Mouse (Mus musculus) kidney, postnatal 10 days (tissue): ENCODE data around the gene Lpin2.

Experiments
- DNase-seq: peaks from one replicate; pipeline ENCODE4 v3.0.0; 2021; ENCODE audit warnings: mixed read lengths

Lpin2 gene

GRCm38 (mm10) chr17:71233210-71233609 is 50.9 kb downstream of the Lpin2 start:
- no peak for DNase-seq

DNA sequence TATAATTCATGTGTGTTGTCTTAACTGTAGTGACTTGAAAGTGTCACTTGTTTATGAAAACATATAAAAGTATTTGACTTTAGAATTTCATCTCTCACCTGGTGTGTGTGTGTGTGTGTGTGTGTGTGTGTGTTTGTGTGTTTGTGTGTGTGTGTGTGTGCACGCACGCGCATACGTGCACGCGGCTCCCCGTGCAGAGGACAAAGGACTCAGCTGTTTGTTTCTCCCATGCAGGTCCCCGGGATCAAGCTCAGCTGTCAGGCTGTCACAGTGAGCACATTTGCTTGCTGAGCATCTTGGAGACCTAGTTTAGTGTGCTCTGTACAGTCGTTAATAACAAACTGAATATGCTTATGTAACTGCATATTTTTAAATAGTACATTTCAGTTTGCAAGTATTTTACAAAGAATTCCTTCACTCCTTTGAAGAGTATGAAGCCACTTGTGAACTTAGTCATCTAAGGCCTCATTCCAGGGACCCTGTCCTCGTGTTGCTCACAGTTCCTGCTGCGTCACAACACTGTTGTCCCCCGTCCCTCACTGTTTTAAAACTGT is 51.8 kb downstream of the Lpin2 start:
- no peak for DNase-seq

GRCm38 (mm10) chr17:71235229-71235958 is 53.0 kb downstream of the Lpin2 start:
- DNase-seq = no peak

DNA sequence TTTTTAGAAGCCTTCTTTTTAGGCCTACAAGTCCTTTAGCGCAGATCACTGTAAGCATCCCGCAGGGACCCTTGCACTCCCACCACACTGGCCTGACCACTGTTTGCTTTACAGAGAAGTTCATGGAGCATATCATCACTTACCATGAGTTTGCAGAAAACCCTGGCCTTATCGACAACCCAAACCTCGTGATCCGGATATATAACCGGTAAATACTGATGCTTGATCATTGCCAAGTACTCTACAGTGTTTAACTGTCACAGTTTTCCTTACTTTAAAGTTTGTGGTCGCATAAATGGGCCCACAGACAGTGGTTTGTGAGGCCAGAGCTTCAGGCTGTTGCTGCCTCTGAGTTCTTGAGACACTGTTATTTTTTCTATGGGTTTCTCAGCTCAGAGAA is 56.1 kb downstream of the Lpin2 start:
- no peak for DNase-seq

DNA sequence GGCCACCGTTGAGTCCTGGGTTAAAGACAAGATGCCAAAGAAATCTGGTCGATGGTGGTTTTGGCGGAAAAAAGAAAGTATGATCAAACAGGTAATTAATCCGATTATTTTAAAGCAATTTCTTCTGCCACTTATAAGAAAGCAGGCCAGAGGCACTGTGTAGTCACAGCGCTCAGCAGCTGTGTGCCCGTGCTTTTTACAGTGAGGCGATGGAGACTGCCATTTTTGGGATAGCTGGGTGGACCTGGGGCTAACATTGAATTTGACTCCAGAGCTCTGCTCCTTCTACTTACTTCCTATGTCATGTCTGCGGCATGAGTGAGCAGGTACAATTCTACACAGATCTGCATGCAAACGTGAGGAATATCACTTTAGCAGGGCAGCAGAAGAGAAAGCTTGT is 58.5 kb downstream of the Lpin2 start:
- DNase-seq = no peak

GRCm38 (mm10) chr17:71242666-71243065 is 60.3 kb downstream of the Lpin2 start:
- no peak for DNase-seq

DNA sequence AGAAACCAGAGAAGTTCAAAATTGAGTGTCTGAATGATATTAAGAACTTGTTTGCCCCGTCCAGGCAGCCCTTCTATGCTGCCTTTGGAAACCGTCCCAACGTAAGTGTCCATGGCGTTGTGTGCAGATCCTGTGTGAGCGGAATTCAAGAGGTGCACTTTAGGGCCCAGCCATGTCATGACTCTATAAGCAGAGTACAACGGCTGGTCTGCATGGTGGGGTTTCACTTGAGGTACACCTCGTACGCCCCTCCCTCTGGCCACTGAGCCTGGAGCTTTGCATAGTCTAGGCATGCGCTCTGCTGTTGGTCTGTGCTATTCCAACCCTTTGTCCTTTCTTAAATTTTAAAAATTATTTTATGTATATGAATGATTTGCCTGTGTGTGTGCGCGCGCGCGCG is 62.8 kb downstream of the Lpin2 start:
- DNase-seq = no peak

- no peak for DNase-seq
Observed at GRCm38 (mm10) chr17:71246022-71246421, 63.7 kb downstream of the Lpin2 start.

DNA sequence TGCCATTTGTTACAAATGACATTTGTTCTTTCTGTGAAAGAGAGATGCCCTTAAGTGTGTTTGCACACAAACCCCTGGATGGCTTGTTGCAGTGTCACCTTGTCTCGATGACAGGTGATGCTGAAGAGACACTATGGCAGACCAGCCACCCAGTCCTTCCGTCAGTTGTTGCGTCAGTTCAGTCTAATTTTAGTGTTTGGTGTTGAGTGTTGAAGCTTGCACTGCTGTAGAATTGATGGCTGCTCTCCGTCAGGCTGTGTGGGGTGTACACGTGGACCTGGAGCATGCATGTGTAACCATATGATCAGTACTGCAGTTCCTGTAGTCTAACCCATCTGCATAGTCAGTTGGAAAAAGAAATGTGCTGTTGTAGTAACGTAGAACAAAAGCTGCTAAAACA is 66.6 kb downstream of the Lpin2 start:
- no peak for DNase-seq

DNA sequence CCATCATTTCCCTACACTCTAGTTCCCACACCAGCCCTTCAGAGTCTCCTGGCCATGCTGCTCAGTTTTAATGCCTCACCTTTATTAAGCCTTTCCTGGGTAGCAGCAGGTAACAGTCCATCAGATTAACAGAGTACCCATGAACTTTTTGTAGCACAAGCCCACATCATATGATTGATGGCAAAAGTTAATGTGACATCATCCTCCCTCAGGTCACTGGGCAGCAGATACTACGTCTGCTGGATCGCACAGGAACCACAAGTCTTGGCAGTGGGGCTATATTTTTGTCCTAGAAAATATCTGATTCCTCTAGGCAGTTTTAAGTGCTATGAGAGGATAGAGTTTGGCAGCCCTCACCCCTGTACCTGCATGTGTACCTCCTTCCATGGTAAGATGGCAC is 67.7 kb downstream of the Lpin2 start:
- DNase-seq = no peak

- peak; percentile 38 for DNase-seq
Observed at GRCm38 (mm10) chr17:71250819-71251600, 68.7 kb downstream of the Lpin2 start.

DNA sequence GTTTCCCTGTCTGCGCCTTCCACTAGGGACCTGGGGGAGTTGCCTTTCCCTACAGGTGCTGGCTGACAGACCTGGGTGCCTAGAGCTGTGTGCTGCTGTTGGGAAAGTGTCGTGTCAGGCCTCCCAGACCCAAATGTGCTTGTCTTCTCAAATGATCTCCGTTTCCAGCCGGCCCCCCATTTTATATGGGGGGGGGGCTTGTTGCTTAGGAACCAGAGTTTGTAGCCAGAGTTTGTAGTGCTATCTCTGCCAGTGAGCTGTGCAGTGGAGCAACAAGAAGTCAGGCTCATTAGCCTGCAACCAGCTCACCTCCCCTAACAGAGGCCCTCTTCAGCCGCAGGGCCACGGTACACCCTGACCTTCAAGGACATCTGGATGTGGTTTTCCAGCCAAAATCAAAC is 69.2 kb downstream of the Lpin2 start:
- peak; percentile 31 for DNase-seq

GRCm38 (mm10) chr17:71252101-71252500 is 69.7 kb downstream of the Lpin2 start:
- DNase-seq = no peak

DNA sequence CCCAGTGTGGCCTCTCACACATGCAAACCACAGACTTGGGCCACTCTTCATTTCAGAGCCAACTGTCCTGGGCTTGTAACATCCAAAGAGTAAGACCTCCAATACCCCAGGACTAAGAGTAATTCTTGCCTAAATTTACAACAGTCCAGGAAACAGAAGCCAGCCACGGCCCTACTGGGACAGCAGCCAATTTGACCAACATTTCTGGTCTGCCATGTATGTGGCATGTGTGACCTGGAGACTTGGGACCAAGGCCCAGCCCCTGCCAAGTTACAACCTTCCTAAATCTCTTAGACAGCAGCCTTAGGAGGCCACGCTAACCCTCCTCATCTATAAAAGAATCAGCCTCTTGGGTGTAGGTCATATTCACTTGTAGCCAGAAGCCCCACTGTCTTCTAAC is 71.0 kb downstream of the Lpin2 start:
- peak; percentile 24 for DNase-seq

GRCm38 (mm10) chr17:71254106-71254505 is 71.7 kb downstream of the Lpin2 start:
- DNase-seq = peak; percentile 38

DNA sequence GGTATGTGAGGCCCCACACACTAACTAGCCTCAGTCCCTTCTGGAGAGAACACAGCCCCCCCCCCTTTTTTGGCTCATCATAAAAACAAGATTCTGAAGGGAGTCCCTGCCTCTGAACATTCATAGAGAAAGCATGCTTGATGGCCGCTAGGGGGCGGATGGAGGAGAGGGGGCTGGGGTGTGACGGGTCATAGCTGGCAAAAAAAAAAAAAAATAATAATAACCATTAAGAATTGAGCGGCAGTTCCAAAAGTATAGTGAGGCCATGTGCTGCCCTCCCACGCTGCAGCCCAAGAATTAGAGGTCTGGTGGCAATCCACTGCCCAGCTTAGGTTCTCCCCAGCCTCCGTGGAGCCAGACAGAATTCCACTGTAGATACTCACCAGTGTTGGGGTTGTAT is 72.4 kb downstream of the Lpin2 start:
- peak; percentile 51 for DNase-seq

DNA sequence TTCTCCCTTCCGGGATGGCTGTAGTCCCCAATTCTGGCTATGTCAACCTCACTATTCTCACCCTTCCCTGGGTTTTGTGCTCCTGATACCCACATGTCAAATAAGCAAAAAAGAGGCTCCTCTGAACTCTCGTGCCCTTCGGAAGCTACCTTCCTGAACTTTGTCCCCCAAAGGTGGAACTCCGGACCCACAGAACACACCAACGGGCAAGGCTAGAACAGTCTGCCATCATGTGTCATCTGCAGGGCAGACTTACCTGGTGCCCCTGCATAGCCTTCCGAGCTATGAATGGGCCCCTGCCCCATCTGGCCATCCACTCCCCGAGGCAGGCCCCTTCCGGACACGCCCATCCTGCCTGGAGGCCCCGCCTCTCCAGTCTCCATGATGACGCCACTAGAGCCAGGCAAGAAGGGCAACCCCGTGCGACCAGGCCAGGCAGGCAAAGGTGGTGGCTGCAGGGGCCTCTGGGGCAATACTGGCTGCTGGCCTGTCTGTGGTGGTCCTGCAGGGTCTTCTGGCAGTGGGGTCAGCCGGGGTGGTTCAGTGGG is 73.8 kb downstream of the Lpin2 start:
- DNase-seq = no peak

DNA sequence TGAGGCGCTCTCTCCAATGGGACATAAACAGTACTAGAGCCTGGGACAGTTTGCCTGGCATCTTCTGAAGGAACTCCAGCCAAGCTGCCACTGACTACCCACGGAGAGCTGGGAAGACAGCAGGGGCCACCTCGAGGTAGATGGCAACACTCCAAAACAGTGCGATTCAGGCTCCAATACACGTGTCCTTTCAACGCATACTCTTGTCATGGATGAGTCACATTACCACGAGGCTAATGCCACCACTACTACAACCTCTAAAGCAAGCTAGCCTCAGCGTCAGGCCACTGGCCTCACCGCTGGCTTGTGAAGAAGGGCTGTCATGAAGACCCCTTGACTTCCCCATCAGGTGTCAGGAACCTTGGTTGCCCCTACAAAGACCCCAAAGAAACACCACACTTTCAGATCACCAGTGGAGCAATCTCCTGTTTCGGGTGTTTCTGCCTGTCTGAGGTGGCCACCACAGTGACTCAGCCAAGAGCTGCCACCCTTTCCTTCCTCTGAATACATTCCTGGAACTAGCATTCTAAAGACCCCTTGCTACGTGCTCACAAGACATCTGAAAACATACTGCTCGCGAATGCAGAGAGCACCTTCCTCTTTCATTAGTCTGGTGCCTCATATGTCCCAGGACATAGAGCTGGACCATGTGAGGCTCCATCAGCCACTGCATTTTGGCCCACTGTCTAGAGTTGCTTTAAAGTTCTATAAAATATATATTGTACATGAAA is 74.6 kb downstream of the Lpin2 start:
- no peak for DNase-seq

- peak; percentile 56 for DNase-seq
Observed at GRCm38 (mm10) chr17:71259727-71260126, 77.4 kb downstream of the Lpin2 start.

DNA sequence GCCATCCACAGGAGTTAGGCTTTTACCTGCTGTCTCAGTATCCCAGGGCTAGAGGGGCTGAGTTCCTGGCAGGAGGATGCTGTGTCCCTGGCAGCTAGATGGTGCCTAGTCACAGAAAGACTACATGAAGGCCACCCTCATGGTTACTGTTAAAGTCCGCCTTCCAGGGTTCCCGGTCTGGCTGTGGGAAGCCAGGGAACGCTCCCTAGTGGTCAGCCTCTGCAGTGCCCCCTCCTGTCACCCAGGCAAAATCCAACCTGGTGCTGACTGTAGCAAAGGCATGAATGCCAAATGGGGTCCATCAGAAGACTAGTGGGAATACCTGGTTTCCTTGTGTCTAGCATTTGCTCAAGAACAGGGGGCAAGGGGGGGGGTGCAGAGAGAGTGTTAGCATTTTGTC is 78.3 kb downstream of the Lpin2 start:
- no peak for DNase-seq

GRCm38 (mm10) chr17:71263136-71263535 is 80.8 kb downstream of the Lpin2 start:
- DNase-seq = no peak

- DNase-seq = no peak
Observed at GRCm38 (mm10) chr17:71264739-71265138, 82.4 kb downstream of the Lpin2 start.
